Mouse (Mus musculus) thymus, adult 2 months (tissue): ENCODE measurements around the gene Maged1.

Experiments
- CTCF ChIP-seq: fragments of 200-500 bp; IDR thresholded peaks from 2 replicates; pipeline ENCODE4 v1.5.1; 2012; ENCODE audit warnings: mild to moderate bottlenecking, control low read depth, low read length, moderate library complexity, borderline replicate concordance; ENCODE audit not compliant: control insufficient read depth, poor library complexity, insufficient read depth; ENCODE audit errors: extremely low read depth
- POLR2A ChIP-seq: fragments of 200-500 bp; IDR thresholded peaks from 2 replicates; pipeline ENCODE4 v1.6.1; 2012; ENCODE audit warnings: mild to moderate bottlenecking, low read length, control low read depth, moderate library complexity; ENCODE audit not compliant: control insufficient read depth, poor library complexity, insufficient read depth; ENCODE audit errors: extremely low read depth

GRCm38 (mm10) chrX:94541206-94541605 lies 737 bp downstream of the Maged1 start:
- TF ChIP-seq CTCF, result no peak
- TF ChIP-seq POLR2A, result no peak
